Mouse (Mus musculus): Measurements from ENCODE around the gene Fbxw14. TPM values are rescaled to one million over a fixed set of nuclear protein-coding genes. Genes with fewer than 3 reads are reported as not detected.
"Not testable (repeated sequence)": the region's sequence is repeated elsewhere in the genome, so short reads cannot be mapped to it uniquely, and the experiment has no call there.

Fbxw14 gene
- total RNA-seq (2014; rRNA removed; ENCODE audit: low replicate concordance) = not detected in 2 replicates
- not detected in 2 replicates for polyA plus RNA-seq (2015; fragmentation: Nextera tagmentation; extraction: Ambion mirVana)

- H3K4me2 ChIP-seq (ENCODE audit: low read depth, low read length); H3K27ac ChIP-seq (ENCODE audit: low read depth); DNase-seq (ENCODE audit: low spot score); H3K9me3 ChIP-seq (replicated peaks; ENCODE audit: control insufficient read depth, low read length); H3K9ac ChIP-seq (replicated peaks; ENCODE audit: low read depth, low read length); ATAC-seq (ENCODE audit: insufficient read depth, low read depth); H3K4me1 ChIP-seq (ENCODE audit: control insufficient read depth, insufficient read depth); H3K36me3 ChIP-seq (replicated peaks; ENCODE audit: control insufficient read depth, insufficient read depth, low read length); H3K4me3 ChIP-seq (ENCODE audit: low read depth, low read length); H3K27me3 ChIP-seq (ENCODE audit: control insufficient read depth, insufficient read depth, low read length): not testable (repeated sequence)
- no CpG with 5 or more reads among the region's 1 CpGs for WGBS
These were observed at the start of gene Fbxw14 for GRCm38 (mm10) chr9:109287576-109287975. Gene Fbxw14 (minus strand): TSS chr9:109287676.

GRCm38 (mm10) chr9:109263041-109263440 lies 24.4 kb downstream of the Fbxw14 start:
- Histone ChIP-seq H3K4me3 (ENCODE audit: low read depth, low read length) (no peak overlapping the region), H3K27me3 (ENCODE audit: control insufficient read depth, insufficient read depth, low read length) (no peaks in the 10 kb centered on the region), H3K27ac (ENCODE audit: low read depth) (no peak overlapping the region), H3K36me3 (replicated peaks; ENCODE audit: control insufficient read depth, insufficient read depth, low read length) (no peaks in the 10 kb centered on the region), H3K9ac (replicated peaks; ENCODE audit: low read depth, low read length) (no peak overlapping the region), H3K9me3 (replicated peaks; ENCODE audit: control insufficient read depth, low read length) (peaks cover 6% of the 10 kb centered on the region; the same call in 1 of the 2 replicates), H3K4me2 (ENCODE audit: low read depth, low read length) (no peak overlapping the region), H3K4me1 (ENCODE audit: control insufficient read depth, insufficient read depth) (no peaks in the 10 kb centered on the region)
- 59% methylated on average over 2 of the region's 2 CpGs for WGBS
- ATAC-seq (ENCODE audit: insufficient read depth, low read depth) (no peak), DNase-seq (ENCODE audit: low spot score) (no peak)
- no peak for TF ChIP-seq CTCF (IDR thresholded peaks at IDR 0.05; ENCODE audit: low read depth)
- TF ChIP-seq EP300 (IDR thresholded peaks at IDR 0.05; ENCODE audit: low read depth) = no peak

GRCm38 (mm10) chr9:109234654-109235053 lies 52.8 kb downstream of the Fbxw14 start, which contains the start of gene Fbxw20:
Gene Fbxw20 (minus strand): TSS chr9:109234754.
- TF ChIP-seq CTCF (IDR thresholded peaks at IDR 0.05; ENCODE audit: low read depth) = no peak
- no peak for TF ChIP-seq EP300 (IDR thresholded peaks at IDR 0.05; ENCODE audit: low read depth)
- ATAC-seq (ENCODE audit: insufficient read depth, low read depth) = no peak
- WGBS = 64% methylated on average over 1 of the region's 1 CpGs

More at GRCm38 (mm10) chr9:109234654-109235053, 52.8 kb downstream of the Fbxw14 start, which contains the start of gene Fbxw20:
- no peaks in the 10 kb centered on the region for H3K9me3 ChIP-seq (replicated peaks; ENCODE audit: control insufficient read depth, low read length)
- no peaks in the 10 kb centered on the region for H3K4me1 ChIP-seq (ENCODE audit: control insufficient read depth, insufficient read depth)
- no peak within 1 kb of the TSS for H3K4me2 ChIP-seq (ENCODE audit: low read depth, low read length)
- no peak for DNase-seq (ENCODE audit: low spot score)
- no peak within 1 kb of the TSS for H3K9ac ChIP-seq (replicated peaks; ENCODE audit: low read depth, low read length)
- H3K27me3 ChIP-seq (ENCODE audit: control insufficient read depth, insufficient read depth, low read length) = no peaks in the 10 kb centered on the region
- no peak within 1 kb of the TSS for H3K27ac ChIP-seq (ENCODE audit: low read depth)
- no peaks in the 10 kb centered on the region for H3K36me3 ChIP-seq (replicated peaks; ENCODE audit: control insufficient read depth, insufficient read depth, low read length)
- H3K4me3 ChIP-seq (ENCODE audit: low read depth, low read length) = no peak within 1 kb of the TSS

Other genes starting within 250 kb of the Fbxw14 start
- 76.9 and 102 TPM in 2 replicates for gene Shisa5, start 249.1 kb downstream of the Fbxw14 start, total RNA-seq (2014; rRNA removed; ENCODE audit: low replicate concordance)
- gene Shisa5, start 249.1 kb downstream of the Fbxw14 start, polyA plus RNA-seq (2015; fragmentation: Nextera tagmentation; extraction: Ambion mirVana) = 49.0 and 51.8 TPM in 2 replicates
- gene Trex1, start 227.9 kb downstream of the Fbxw14 start, total RNA-seq (2014; rRNA removed; ENCODE audit: low replicate concordance) = 21.6 and 44.2 TPM in 2 replicates
- 14.5 and 14.6 TPM in 2 replicates for gene Trex1, start 227.9 kb downstream of the Fbxw14 start, polyA plus RNA-seq (2015; fragmentation: Nextera tagmentation; extraction: Ambion mirVana)
- gene Atrip, start 213.6 kb downstream of the Fbxw14 start, total RNA-seq (2014; rRNA removed; ENCODE audit: low replicate concordance) = 17.1 and 31.2 TPM in 2 replicates
- gene Atrip, start 213.6 kb downstream of the Fbxw14 start, polyA plus RNA-seq (2015; fragmentation: Nextera tagmentation; extraction: Ambion mirVana) = 11.1 and 11.7 TPM in 2 replicates
- gene Ccdc51, start 205.2 kb downstream of the Fbxw14 start, total RNA-seq (2014; rRNA removed; ENCODE audit: low replicate concordance) = 11.6 and 19.5 TPM in 2 replicates
- 14.3 and 14.6 TPM in 2 replicates for gene Ccdc51, start 205.2 kb downstream of the Fbxw14 start, polyA plus RNA-seq (2015; fragmentation: Nextera tagmentation; extraction: Ambion mirVana)
- 70.4 and 74.5 TPM in 2 replicates for gene Tma7, start 205.1 kb downstream of the Fbxw14 start, total RNA-seq (2014; rRNA removed; ENCODE audit: low replicate concordance)
- 490 and 527 TPM in 2 replicates for gene Tma7, start 205.1 kb downstream of the Fbxw14 start, polyA plus RNA-seq (2015; fragmentation: Nextera tagmentation; extraction: Ambion mirVana)
- 26.1 and 54.3 TPM in 2 replicates for gene Plxnb1, start 192.3 kb downstream of the Fbxw14 start, total RNA-seq (2014; rRNA removed; ENCODE audit: low replicate concordance)
- gene Plxnb1, start 192.3 kb downstream of the Fbxw14 start, polyA plus RNA-seq (2015; fragmentation: Nextera tagmentation; extraction: Ambion mirVana) = 3.0 and 3.3 TPM in 2 replicates
- not detected in 2 replicates for gene Fbxw21, start 125.6 kb downstream of the Fbxw14 start, total RNA-seq (2014; rRNA removed; ENCODE audit: low replicate concordance)
- not detected in 2 replicates for gene Fbxw21, start 125.6 kb downstream of the Fbxw14 start, polyA plus RNA-seq (2015; fragmentation: Nextera tagmentation; extraction: Ambion mirVana)
- gene Fbxw13, start 91.7 kb downstream of the Fbxw14 start, total RNA-seq (2014; rRNA removed; ENCODE audit: low replicate concordance) = not detected in 2 replicates
- gene Fbxw13, start 91.7 kb downstream of the Fbxw14 start, polyA plus RNA-seq (2015; fragmentation: Nextera tagmentation; extraction: Ambion mirVana) = not detected in 2 replicates
- gene Fbxw20, start 52.9 kb downstream of the Fbxw14 start, total RNA-seq (2014; rRNA removed; ENCODE audit: low replicate concordance) = 1.5 TPM in 1 of 2 replicates, not detected in the other
- not detected in 2 replicates for gene Fbxw20, start 52.9 kb downstream of the Fbxw14 start, polyA plus RNA-seq (2015; fragmentation: Nextera tagmentation; extraction: Ambion mirVana)
- gene Fbxw28, start 52.0 kb upstream of the Fbxw14 start, total RNA-seq (2014; rRNA removed; ENCODE audit: low replicate concordance) = not detected in 2 replicates
- not detected in 2 replicates for gene Fbxw28, start 52.0 kb upstream of the Fbxw14 start, polyA plus RNA-seq (2015; fragmentation: Nextera tagmentation; extraction: Ambion mirVana)
- gene Fbxw22, start 116.6 kb upstream of the Fbxw14 start, total RNA-seq (2014; rRNA removed; ENCODE audit: low replicate concordance) = not detected in 2 replicates
- not detected in 2 replicates for gene Fbxw22, start 116.6 kb upstream of the Fbxw14 start, polyA plus RNA-seq (2015; fragmentation: Nextera tagmentation; extraction: Ambion mirVana)
- not detected in 2 replicates for gene Fbxw16, start 161.5 kb upstream of the Fbxw14 start, total RNA-seq (2014; rRNA removed; ENCODE audit: low replicate concordance)
- not detected in 2 replicates for gene Fbxw16, start 161.5 kb upstream of the Fbxw14 start, polyA plus RNA-seq (2015; fragmentation: Nextera tagmentation; extraction: Ambion mirVana)
- gene Fbxw19, start 208.2 kb upstream of the Fbxw14 start, total RNA-seq (2014; rRNA removed; ENCODE audit: low replicate concordance) = not detected in 2 replicates
- not detected in 2 replicates for gene Fbxw19, start 208.2 kb upstream of the Fbxw14 start, polyA plus RNA-seq (2015; fragmentation: Nextera tagmentation; extraction: Ambion mirVana)